Mouse (Mus musculus): ENCODE measurements around the gene Rnf213.

Gene Rnf213

GRCm38 (mm10) chr11:119516677-119517361 is 123.9 kb downstream of the Rnf213 start:
- DNase-seq = peak; percentile 62 to 71

- DNase-seq = peak; percentile 38 to 48
Measured at GRCm38 (mm10) chr11:119519387-119519786, 126.5 kb downstream of the Rnf213 start.

GRCm38 (mm10) chr11:119520005-119520712 is 127.3 kb downstream of the Rnf213 start:
- no peak for DNase-seq

GRCm38 (mm10) chr11:119520713-119521063 is 127.8 kb downstream of the Rnf213 start:
- no peak for DNase-seq

GRCm38 (mm10) chr11:119521920-119522710 is 129.2 kb downstream of the Rnf213 start:
- peak in 1 of 2 experiments; percentile 77 for DNase-seq

GRCm38 (mm10) chr11:119522779-119523178 is 129.9 kb downstream of the Rnf213 start:
- peak; percentile 98 for DNase-seq

GRCm38 (mm10) chr11:119523392-119523791 is 130.5 kb downstream of the Rnf213 start:
- DNase-seq = no peak

GRCm38 (mm10) chr11:119524545-119524949 is 131.6 kb downstream of the Rnf213 start:
- DNase-seq = peak; percentile 64 to 65

GRCm38 (mm10) chr11:119526068-119526966 is 133.4 kb downstream of the Rnf213 start:
- DNase-seq = no peak

GRCm38 (mm10) chr11:119528930-119529329 is 136.0 kb downstream of the Rnf213 start:
- DNase-seq = no peak

- peak; percentile 81 to 83 for DNase-seq
Measured at GRCm38 (mm10) chr11:119532460-119532859, 139.6 kb downstream of the Rnf213 start.

- no peak for DNase-seq
Measured at GRCm38 (mm10) chr11:119533745-119534144, 140.8 kb downstream of the Rnf213 start.

All from cerebellum, adult 18-20 months (tissue).